ENCODE assay signal across 9 mouse cellular contexts in genomic region chr10:67115115-67115514, GRCm38 (mm10). TPM values are rescaled to one million over a fixed set of nuclear protein-coding genes. Genes with fewer than 3 reads are reported as not detected.
DNase-seq lines count a peak whose midpoint lies in the region; ATAC-seq lines count a peak whose summit lies in the region.
"Had no signal": no experiment of that assay in that cellular context is flagged by ENCODE, and none has a peak within 500 bp of the region (broad histone marks: within the 10 kb centered on the region; RNA-seq: fewer than 3 reads in every experiment).

No protein-coding gene starts in this region.

- H3K36me3 ChIP-seq in heart, embryonic 10.5 days, result peaks cover 3% of the 10 kb centered on the region; the same call in 1 of the 2 replicates
- no peaks in the 10 kb centered on the region for H3K36me3 ChIP-seq in liver, embryonic 13.5 days

- peak; percentile 22 for DNase-seq in kidney, postnatal 10 days
- DNase-seq in kidney, adult 18-20 months, result no peak
- DNase-seq in heart, embryonic 10.5 days (ENCODE audit: low spot score), result no peak
- no peak for DNase-seq in liver, embryonic 13.5 days
- DNase-seq in cerebellum, adult 11 months, result no peak
- DNase-seq in urinary bladder, postnatal 14 days (ENCODE audit: low spot score), result no peak
- DNase-seq in frontal cortex, postnatal 36 days (ENCODE audit: low spot score in 2 of 2), result no peak
- DNase-seq: layer of hippocampus, adult 9-11 months had no signal

- no peaks in the 10 kb centered on the region for H3K9me3 ChIP-seq in heart, embryonic 10.5 days
- no peaks in the 10 kb centered on the region for H3K9me3 ChIP-seq in liver, embryonic 13.5 days (replicated peaks)

- 15% methylated on average over 6 of the region's 6 CpGs for WGBS in heart, embryonic 10.5 days
- WGBS in liver, embryonic 13.5 days (ENCODE audit: insufficient replicate concordance), result 27% methylated on average over 6 of the region's 6 CpGs

- H3K4me1 ChIP-seq in heart, embryonic 10.5 days, result peaks cover 51% of the 10 kb centered on the region
- peaks cover 42% of the 10 kb centered on the region for H3K4me1 ChIP-seq in liver, embryonic 13.5 days (replicated peaks)

- no peak overlapping the region for H3K9ac ChIP-seq in liver, embryonic 13.5 days

- no peak overlapping the region for H3K4me2 ChIP-seq in liver, embryonic 13.5 days

- peak; percentile 11 for ATAC-seq in activated CD4-positive, CD25-positive, alpha-beta regulatory T cell, adult 4 months
- no peak for ATAC-seq in liver, embryonic 13.5 days (ENCODE audit: low read depth)

- no peaks in the 10 kb centered on the region for H3K27me3 ChIP-seq in heart, embryonic 10.5 days (ENCODE audit: insufficient read depth, poor library complexity, severe bottlenecking)
- H3K27me3 ChIP-seq in liver, embryonic 13.5 days, result no peaks in the 10 kb centered on the region

- H3K27ac ChIP-seq in heart, embryonic 10.5 days, result peak overlapping the region; percentile 59
- H3K27ac ChIP-seq in liver, embryonic 13.5 days, result 0 out of 2 replicates have a peak overlapping the region, but pooled peaks have one; percentile 39

- no peak overlapping the region for H3K4me3 ChIP-seq in heart, embryonic 10.5 days
- no peak overlapping the region for H3K4me3 ChIP-seq in liver, embryonic 13.5 days (replicated peaks)

RNA-seq across cellular contexts. Expression of gene Reep3, which starts 18.4 kb away (rescaled TPM):
- 10 to 100 TPM; 20.3 to 21.1 TPM for polyA plus RNA-seq in activated CD4-positive, CD25-positive, alpha-beta regulatory T cell, adult 4 months (2017; shearing (Covaris generic))
- 21.2 and 26.1 TPM in 2 replicates for polyA plus RNA-seq in heart, embryonic 10.5 days (2016; fragmentation: Nextera tagmentation; extraction: Ambion mirVana)
- 7.5 and 10.4 TPM in 2 replicates for polyA plus RNA-seq in liver, embryonic 13.5 days (2015; fragmentation: Nextera tagmentation; extraction: Ambion mirVana)

RNA-seq across cellular contexts. Expression of gene Jmjd1c, which starts 19.2 kb away (rescaled TPM):
- polyA plus RNA-seq in activated CD4-positive, CD25-positive, alpha-beta regulatory T cell, adult 4 months (2017; shearing (Covaris generic)), result 10 to 100 TPM; 35.2 to 44.7 TPM
- 27.8 and 30.4 TPM in 2 replicates for polyA plus RNA-seq in heart, embryonic 10.5 days (2016; fragmentation: Nextera tagmentation; extraction: Ambion mirVana)
- 10.4 and 12.7 TPM in 2 replicates for polyA plus RNA-seq in liver, embryonic 13.5 days (2015; fragmentation: Nextera tagmentation; extraction: Ambion mirVana)
